Mouse (Mus musculus): Measurements from ENCODE around the gene Tpsab1.

DNA sequence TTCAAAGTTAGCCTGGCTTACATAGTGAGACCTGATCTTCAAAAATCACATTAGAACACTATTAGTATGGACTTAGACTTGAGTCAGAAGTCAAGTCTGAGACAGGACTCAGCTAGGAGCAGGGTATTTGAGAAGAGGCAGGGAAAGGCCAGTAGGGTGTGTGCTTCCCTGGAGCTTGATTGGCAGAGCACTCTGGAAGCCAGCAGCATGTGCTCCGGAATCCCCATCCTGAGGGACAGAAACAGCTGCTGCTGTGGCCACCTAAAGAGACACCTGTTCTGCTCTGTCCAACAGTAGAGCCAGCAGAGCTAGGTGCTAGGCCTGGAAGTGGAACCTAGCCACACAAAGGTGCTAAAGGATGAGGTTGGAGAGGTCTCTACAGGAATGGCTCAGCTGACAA is 51.3 kb downstream of the Tpsab1 start:
- TF ChIP-seq POLR2A (IDR thresholded peaks at IDR 0.05; ENCODE audit: control insufficient read depth, low read depth, low read length) (no peak), CTCF (IDR thresholded peaks at IDR 0.05; ENCODE audit: control insufficient read depth, insufficient read depth, insufficient replicate concordance, low read depth, low read length) (no peak)

Data from testis, adult 2 months (tissue).